Mouse (Mus musculus) right cerebral cortex, postnatal 25 days (tissue): ENCODE data around the gene Smarcc1.
A peak's percentile ranks its signal among the peaks of the same experiment; 100 is the strongest.
"Not testable (repeated sequence)": the region's sequence is repeated elsewhere in the genome, so short reads cannot be mapped to it uniquely, and the experiment has no call there.

Experiments used
- DNase-seq: peaks from one replicate; pipeline ENCODE4 v3.0.0; 2022

Smarcc1 gene

DNA sequence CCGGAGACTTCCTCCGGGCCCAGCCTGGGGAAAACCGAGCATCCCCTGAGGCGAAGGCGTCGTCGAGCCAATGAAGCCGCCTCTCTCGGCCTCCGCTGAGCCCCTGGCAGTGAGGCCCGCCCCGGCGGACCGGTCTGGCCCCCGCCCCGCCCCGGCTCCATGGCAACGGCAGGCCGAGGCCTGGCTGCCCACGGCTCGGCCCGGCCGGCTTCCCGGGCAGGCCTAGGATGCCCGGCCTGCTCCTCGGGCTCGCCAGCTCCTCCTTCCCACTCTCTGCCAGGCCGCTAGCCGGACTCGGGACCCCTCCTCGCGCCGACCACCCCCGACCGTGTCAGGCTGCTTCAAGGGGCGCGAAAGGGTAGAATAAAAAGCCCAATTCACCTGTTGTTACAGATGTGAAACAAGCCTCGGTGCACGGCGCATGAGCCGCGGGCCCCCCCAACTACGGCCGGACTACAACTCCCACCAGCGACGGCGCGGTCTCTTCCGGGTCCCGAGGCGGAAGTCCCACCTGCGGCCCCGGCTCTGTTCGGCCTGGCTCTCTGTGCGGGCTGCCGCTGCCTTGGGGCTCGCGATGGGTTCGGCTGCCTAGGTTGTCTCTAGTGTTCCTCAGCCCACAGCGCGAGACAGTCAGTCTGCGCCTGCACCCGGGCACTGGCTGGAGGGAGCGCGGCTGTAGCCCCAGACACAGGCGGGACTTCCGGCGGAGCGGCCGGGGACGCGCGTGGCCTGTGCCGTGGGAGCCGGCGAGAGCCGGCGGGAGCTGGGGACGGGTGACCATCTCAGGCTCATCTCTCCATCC is at the start of gene Smarcc1:
Smarcc1 (plus strand) TSS at position 732 of the 802 bp plus-strand sequence.
- DNase-seq = peak; percentile 93

- DNase-seq = no peak
Measured at GRCm38 (mm10) chr9:110068745-110069144, 48.8 kb upstream of the Smarcc1 start.

DNA sequence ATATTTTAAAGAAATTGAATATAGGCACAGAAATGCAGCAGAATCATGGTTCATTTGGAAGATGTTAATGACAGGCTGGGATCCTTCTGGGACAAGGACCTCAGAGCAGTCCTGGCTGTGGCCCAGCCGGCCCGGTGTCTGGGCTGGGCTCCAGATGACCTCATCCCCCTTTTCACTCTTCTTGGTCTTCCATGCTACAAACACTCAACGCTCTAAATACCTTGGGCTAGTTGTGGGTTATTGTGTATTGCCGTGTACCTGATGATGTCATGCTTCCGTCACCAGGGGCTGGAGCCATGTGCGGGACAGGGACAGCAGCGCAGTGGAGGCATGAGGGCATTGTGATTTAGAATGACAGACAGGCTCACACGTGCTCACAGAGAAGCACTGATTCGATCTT is 47.1 kb upstream of the Smarcc1 start:
- no peak for DNase-seq

DNA sequence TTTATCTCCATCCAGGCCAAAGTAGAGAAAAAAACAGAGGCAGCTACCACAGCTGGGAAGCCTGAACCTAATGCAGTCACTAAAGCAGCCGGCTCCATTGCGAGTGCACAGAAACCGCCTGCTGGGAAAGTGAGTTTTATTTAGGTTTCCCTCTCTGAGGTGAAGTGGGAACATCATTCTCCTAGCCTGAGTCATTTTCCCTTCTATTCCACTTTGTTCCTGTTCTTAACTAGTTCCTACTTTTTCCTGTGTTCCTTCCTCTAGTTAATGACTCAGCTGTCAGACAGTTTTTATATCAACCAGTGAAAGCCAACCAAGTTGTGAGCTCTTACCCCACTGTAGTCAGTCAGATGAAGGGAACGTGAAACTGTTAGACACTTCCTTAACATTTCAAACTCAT is 46.5 kb upstream of the Smarcc1 start:
- no peak for DNase-seq

- DNase-seq = peak; percentile 68
Measured at GRCm38 (mm10) chr9:110071843-110072242, 45.7 kb upstream of the Smarcc1 start.

GRCm38 (mm10) chr9:110076468-110076867 is 41.0 kb upstream of the Smarcc1 start:
- DNase-seq = not testable (repeated sequence)

GRCm38 (mm10) chr9:110081066-110081465 is 36.4 kb upstream of the Smarcc1 start:
- no peak for DNase-seq

- DNase-seq = no peak
Measured at GRCm38 (mm10) chr9:110084201-110084964, 33.1 kb upstream of the Smarcc1 start.

- DNase-seq = no peak
Measured at GRCm38 (mm10) chr9:110085693-110086092, 31.8 kb upstream of the Smarcc1 start.

GRCm38 (mm10) chr9:110093303-110093702 is 24.2 kb upstream of the Smarcc1 start:
- DNase-seq = no peak

- no peak for DNase-seq
Measured at GRCm38 (mm10) chr9:110094761-110095160, 22.7 kb upstream of the Smarcc1 start.

DNA sequence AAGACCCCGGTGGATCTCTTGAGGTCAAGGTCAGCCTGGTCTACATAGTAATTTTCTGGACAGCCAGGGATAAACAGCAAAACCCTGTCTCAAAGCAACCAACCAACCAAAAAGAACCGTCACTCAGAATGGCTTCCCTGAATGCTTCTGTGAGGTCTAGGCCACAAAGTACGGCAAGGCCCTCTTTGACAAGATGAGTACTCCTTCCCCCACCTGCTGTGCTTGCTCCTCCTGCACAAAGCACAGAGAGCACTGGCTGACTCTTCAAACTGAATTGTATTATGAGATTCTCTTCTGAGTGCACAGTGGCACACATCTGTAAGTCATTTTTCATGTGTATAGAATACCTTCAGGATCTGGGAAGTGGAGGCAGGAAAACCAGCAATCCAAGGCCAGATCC is 19.7 kb upstream of the Smarcc1 start:
- DNase-seq = no peak

GRCm38 (mm10) chr9:110100627-110101600 is 16.6 kb upstream of the Smarcc1 start:
- peak; percentile 93 for DNase-seq

DNA sequence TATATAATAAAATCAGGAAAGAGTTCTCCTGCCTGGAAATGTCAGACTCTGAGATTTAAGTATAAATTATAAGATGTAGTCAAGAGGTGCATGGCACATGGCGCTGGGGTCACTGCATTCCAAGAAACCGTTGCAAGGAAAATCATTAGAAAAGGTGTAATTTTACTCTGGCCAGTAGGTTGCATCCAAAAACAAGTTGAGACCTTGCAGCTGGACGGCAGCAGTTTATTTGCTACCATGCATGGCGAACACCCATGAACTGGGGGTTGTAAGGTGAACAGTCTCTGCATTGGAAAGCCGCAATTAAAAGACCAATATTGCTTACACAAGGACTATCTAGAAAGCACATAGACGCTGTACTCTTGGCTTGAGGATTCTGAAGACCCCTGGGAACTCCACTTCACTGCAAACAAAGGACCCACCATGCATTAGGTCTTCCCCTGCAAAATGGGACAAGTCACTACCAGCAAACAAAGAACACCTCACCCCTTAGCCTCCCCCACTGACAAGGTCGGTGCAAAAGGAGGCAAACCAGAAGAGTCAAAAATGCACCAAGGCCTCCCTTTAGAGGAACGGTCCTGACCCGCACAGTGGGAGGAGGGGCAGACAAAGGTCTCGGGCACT is 1.0 kb upstream of the Smarcc1 start:
- DNase-seq = no peak

DNA sequence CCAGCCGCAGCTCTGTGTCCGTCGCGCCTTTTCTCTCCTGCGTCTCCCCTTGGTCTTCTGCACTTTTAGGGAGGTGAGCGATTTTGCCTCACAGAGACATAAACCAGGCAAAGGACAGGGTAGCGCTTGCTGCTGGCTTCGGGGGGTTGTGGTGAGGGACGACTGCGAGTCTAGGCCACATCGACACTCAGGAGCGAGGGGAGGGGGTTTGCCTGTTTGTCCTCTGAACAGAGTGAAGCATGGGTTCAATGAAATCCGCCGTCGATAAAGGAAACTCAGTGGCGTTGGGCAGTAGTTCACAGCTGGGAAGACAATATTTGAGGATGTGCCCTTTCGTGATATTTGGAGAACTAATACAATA is 251 bp downstream of the Smarcc1 start, which contains the start of gene Dhx30:
Dhx30 (minus strand) TSS at position 52 of the 361 bp plus-strand sequence.
- no peak for DNase-seq

DNA sequence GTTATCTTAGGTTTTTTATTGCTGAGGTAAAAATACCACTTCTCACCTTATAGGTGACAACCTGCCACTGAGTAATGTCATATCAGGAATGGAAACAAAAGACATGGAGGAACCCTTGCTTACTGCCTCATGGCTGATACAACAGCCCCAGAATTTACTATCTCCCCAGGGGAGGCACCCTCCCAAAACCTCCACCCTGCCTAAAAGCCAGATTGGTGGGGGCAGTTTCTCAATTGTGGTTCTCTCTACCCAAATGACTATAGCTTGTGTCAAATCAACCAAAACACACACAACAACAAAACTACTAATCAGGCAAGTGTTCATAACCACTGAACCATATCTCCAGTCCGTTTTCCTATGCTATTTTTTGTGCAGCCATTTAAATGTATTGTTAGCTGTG is 741 bp downstream of the Smarcc1 start:
- no peak for DNase-seq

- no peak for DNase-seq
Measured at GRCm38 (mm10) chr9:110121424-110121823, 3.9 kb downstream of the Smarcc1 start.

DNA sequence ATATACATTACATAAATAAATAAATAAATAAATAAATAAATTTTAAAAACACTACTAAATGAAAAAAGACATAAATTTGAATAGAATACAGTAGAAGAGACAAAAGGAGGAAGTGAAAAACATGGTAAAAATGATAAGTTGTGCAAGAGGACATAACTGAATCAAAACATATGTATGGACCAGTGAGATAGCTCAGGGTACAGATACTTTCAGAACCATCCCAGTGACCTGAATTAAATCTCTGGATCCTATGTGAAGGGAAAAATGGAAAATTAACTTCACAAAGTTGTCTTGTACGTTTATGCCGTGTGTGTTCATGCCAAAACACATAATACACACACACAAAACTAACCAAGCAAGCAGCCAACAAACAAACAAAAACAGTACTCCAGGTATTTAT is 5.8 kb downstream of the Smarcc1 start:
- no peak for DNase-seq

DNA sequence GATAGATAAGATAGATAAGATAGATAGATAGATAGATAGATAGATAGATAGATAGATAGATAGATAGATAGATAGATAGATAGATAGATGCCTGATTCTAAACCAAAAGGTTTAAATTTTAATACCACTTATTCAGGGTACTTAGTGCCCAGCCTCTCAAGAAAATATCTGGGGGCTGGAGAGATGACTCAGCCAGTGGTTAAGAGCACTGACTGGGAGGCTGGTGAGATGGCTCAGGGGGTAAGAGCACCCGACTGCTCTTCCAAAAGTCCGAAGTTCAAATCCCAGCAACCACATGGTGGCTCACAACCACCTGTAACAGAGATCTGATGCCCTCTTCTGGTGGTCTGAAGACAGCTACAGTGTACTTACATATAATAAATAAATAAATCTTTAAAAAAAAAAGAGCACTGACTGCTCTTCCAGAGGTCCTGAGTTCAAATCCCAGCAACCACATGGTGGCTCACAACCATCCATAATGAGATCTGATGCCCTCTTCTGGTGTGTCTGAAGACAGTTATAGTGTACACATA is 6.6 kb downstream of the Smarcc1 start:
- not testable (repeated sequence) for DNase-seq

GRCm38 (mm10) chr9:110130896-110131524 is 13.5 kb downstream of the Smarcc1 start:
- no peak for DNase-seq

GRCm38 (mm10) chr9:110131525-110132197 is 14.2 kb downstream of the Smarcc1 start:
- DNase-seq = peak; percentile 99
